Mouse (Mus musculus) CH12.LX (cell line): Measurements from ENCODE around the gene Capza2. TPM values are rescaled to one million over a fixed set of nuclear protein-coding genes. Genes with fewer than 3 reads are reported as not detected.

ENCODE experiments used
- DNase-seq: peaks from one replicate; pipeline ENCODE4 v3.0.0-alpha.2; 2013; ENCODE audit errors: extremely low read depth
- H3K27ac ChIP-seq: 2 replicates; pipeline ENCODE4 v1.5.1; 2012; ENCODE audit warnings: low read depth, mild to moderate bottlenecking, control low read depth, moderate library complexity; ENCODE audit not compliant: insufficient read depth
- H3K27me3 ChIP-seq: replicated peaks from 2 replicates; pipeline ENCODE3; 2012; ENCODE audit warnings: inconsistent platforms
- H3K36me3 ChIP-seq, 2 experiments: replicated peaks in 1 of 2; 2 replicates each; pipeline versions ENCODE3 to v1.6.1; 2012; ENCODE audit warnings: inconsistent platforms in 1 of 2, low read length in 1 of 2, mild to moderate bottlenecking in 1 of 2, mixed read lengths in 1 of 2, moderate library complexity in 1 of 2; ENCODE audit not compliant: control insufficient read depth in 1 of 2, insufficient read depth in 1 of 2
- H3K4me1 ChIP-seq, 2 experiments: 2 replicates each; pipeline ENCODE4 v1.6.1; 2012; ENCODE audit warnings: inconsistent platforms in 1 of 2, moderate library complexity in 1 of 2; ENCODE audit not compliant: insufficient read depth in 2 of 2, control insufficient read depth in 1 of 2
- H3K4me2 ChIP-seq: 2 replicates; pipeline ENCODE4 v1.6.1; 2012; ENCODE audit warnings: low read depth, mild to moderate bottlenecking, control low read depth; ENCODE audit not compliant: poor library complexity, insufficient read depth, severe bottlenecking
- H3K4me3 ChIP-seq, 3 experiments: fragments of 150-350 bp in 1 of 3; sonication (generic) in 1 of 3; replicated peaks in 1 of 3; 2 replicates each; pipeline versions ENCODE3 to v1.5.1; 2011 to 2012; ENCODE audit warnings: low read depth in 2 of 3, low read length in 2 of 3, mild to moderate bottlenecking in 2 of 3, moderate library complexity in 2 of 3, control low read depth in 1 of 3, improper control_type of control experiment in 1 of 3, inconsistent platforms in 1 of 3, mixed read lengths in 1 of 3; ENCODE audit not compliant: poor library complexity in 1 of 3
- H3K79me2 ChIP-seq: replicated peaks from 2 replicates; pipeline ENCODE4 v1.6.1; 2012; ENCODE audit warnings: mild to moderate bottlenecking, moderate library complexity; ENCODE audit not compliant: control insufficient read depth, poor library complexity, insufficient read depth, severe bottlenecking; ENCODE audit errors: extremely low read depth
- H3K9ac ChIP-seq: 2 replicates; pipeline ENCODE4 v1.6.1; 2012; ENCODE audit warnings: low read depth, mild to moderate bottlenecking, control low read depth, moderate library complexity; ENCODE audit not compliant: insufficient read depth
- H3K9me3 ChIP-seq: replicated peaks from 2 replicates; pipeline ENCODE3; 2012; ENCODE audit warnings: low read length, inconsistent platforms, mixed read lengths
- CHD1 ChIP-seq: IDR thresholded peaks from 2 replicates; pipeline ENCODE4 v1.6.1; 2012; ENCODE audit warnings: low read depth, low read length, improper control_type of control experiment, inconsistent platforms
- CHD2 ChIP-seq: IDR thresholded peaks from 2 replicates; pipeline ENCODE4 v1.6.1; 2011; ENCODE audit warnings: low read length, improper control_type of control experiment
- CTCF ChIP-seq, 2 experiments: IDR thresholded peaks in 1 of 2; conservative IDR thresholded peaks in 1 of 2; 2 replicates each; pipeline ENCODE4 v1.5.1; 2011 to 2012; ENCODE audit warnings: low read depth in 2 of 2, low read length in 2 of 2, improper control_type of control experiment in 1 of 2, inconsistent platforms in 1 of 2, mild to moderate bottlenecking in 1 of 2, moderate library complexity in 1 of 2
- ELF1 ChIP-seq: IDR thresholded peaks from 2 replicates; pipeline ENCODE4 v1.6.1; 2014; ENCODE audit warnings: low read depth, mild to moderate bottlenecking, inconsistent platforms, low read length, improper control_type of control experiment
- ETS1 ChIP-seq: conservative IDR thresholded peaks from 2 replicates; pipeline ENCODE4 v1.6.1; 2012; ENCODE audit warnings: low read depth, mild to moderate bottlenecking, inconsistent platforms, low read length, improper control_type of control experiment, moderate library complexity
- HCFC1 ChIP-seq: IDR thresholded peaks from 2 replicates; pipeline ENCODE4 v1.6.1; 2012; ENCODE audit warnings: low read depth, mild to moderate bottlenecking, inconsistent platforms, low read length, improper control_type of control experiment
- IRF4 ChIP-seq: IDR thresholded peaks from 2 replicates; pipeline ENCODE4 v1.6.1; 2014; ENCODE audit warnings: low read depth, mild to moderate bottlenecking, inconsistent platforms, low read length, improper control_type of control experiment
- JUN ChIP-seq: IDR thresholded peaks from 2 replicates; pipeline ENCODE4 v1.6.1; 2011; ENCODE audit warnings: low read depth, mild to moderate bottlenecking, low read length, improper control_type of control experiment, moderate library complexity; ENCODE audit not compliant: insufficient read depth
- JUND ChIP-seq: conservative IDR thresholded peaks from 2 replicates; pipeline ENCODE4 v1.6.1; 2011; ENCODE audit warnings: low read depth, low read length, improper control_type of control experiment
- KAT2A ChIP-seq: IDR thresholded peaks from 2 replicates; pipeline ENCODE4 v1.6.1; 2012; ENCODE audit warnings: low read length, improper control_type of control experiment, inconsistent platforms; ENCODE audit not compliant: insufficient replicate concordance
- MAX ChIP-seq: IDR thresholded peaks from 2 replicates; pipeline ENCODE4 v1.6.1; 2011; ENCODE audit warnings: low read length, improper control_type of control experiment
- MAZ ChIP-seq: IDR thresholded peaks from 2 replicates; pipeline ENCODE4 v1.6.1; 2012; ENCODE audit warnings: low read depth, mild to moderate bottlenecking, inconsistent platforms, low read length, improper control_type of control experiment, moderate library complexity
- MEF2A ChIP-seq: IDR thresholded peaks from 2 replicates; pipeline ENCODE4 v1.6.1; 2014; ENCODE audit warnings: low read depth, mild to moderate bottlenecking, inconsistent platforms, low read length, improper control_type of control experiment, borderline replicate concordance
- NELFE ChIP-seq: IDR thresholded peaks from 2 replicates; pipeline ENCODE4 v1.6.1; 2011; ENCODE audit warnings: low read depth, low read length, improper control_type of control experiment
- NRF1 ChIP-seq: IDR thresholded peaks from 2 replicates; pipeline ENCODE4 v1.6.1; 2014; ENCODE audit warnings: low read depth, mild to moderate bottlenecking, inconsistent platforms, low read length, improper control_type of control experiment, moderate library complexity
- PAX5 ChIP-seq: IDR thresholded peaks from 2 replicates; pipeline ENCODE4 v1.6.1; 2012; ENCODE audit warnings: low read length, inconsistent platforms, mixed read lengths
- POLR2A ChIP-seq: IDR thresholded peaks from 2 replicates; pipeline ENCODE4 v1.6.1; 2011; ENCODE audit warnings: low read depth, mild to moderate bottlenecking, improper control_type of control experiment, low read length
- POLR2AphosphoS2 ChIP-seq: IDR thresholded peaks from 2 replicates; pipeline ENCODE4 v1.6.1; 2011; ENCODE audit warnings: low read depth, low read length, improper control_type of control experiment
- RCOR1 ChIP-seq: conservative IDR thresholded peaks from 2 replicates; pipeline ENCODE4 v1.6.1; 2012; ENCODE audit warnings: low read depth, mild to moderate bottlenecking, inconsistent platforms, low read length, improper control_type of control experiment
- SIN3A ChIP-seq: IDR thresholded peaks from 2 replicates; pipeline ENCODE4 v1.6.1; 2012; ENCODE audit warnings: low read length, improper control_type of control experiment, inconsistent platforms
- SMC3 ChIP-seq: IDR thresholded peaks from 2 replicates; pipeline ENCODE4 v1.6.1; 2011; ENCODE audit warnings: low read depth, low read length, improper control_type of control experiment
- TBP ChIP-seq: conservative IDR thresholded peaks from 2 replicates; pipeline ENCODE4 v1.6.1; 2011; ENCODE audit warnings: low read depth, low read length, improper control_type of control experiment
- UBTF ChIP-seq: IDR thresholded peaks from 2 replicates; pipeline ENCODE4 v1.6.1; 2012; ENCODE audit warnings: low read depth, mild to moderate bottlenecking, inconsistent platforms, low read length, improper control_type of control experiment, moderate library complexity
- USF1 ChIP-seq: IDR thresholded peaks from 2 replicates; pipeline ENCODE4 v1.6.1; 2014; ENCODE audit warnings: low read depth, mild to moderate bottlenecking, inconsistent platforms, low read length, improper control_type of control experiment
- ZC3H11A ChIP-seq: IDR thresholded peaks from 2 replicates; pipeline ENCODE4 v1.6.1; 2012; ENCODE audit warnings: low read depth, mild to moderate bottlenecking, inconsistent platforms, low read length, improper control_type of control experiment
- ZKSCAN1 ChIP-seq: IDR thresholded peaks from 2 replicates; pipeline ENCODE4 v1.6.1; 2012; ENCODE audit warnings: low read depth, inconsistent platforms, low read length, improper control_type of control experiment, borderline replicate concordance
- ZMIZ1 ChIP-seq: IDR thresholded peaks from 2 replicates; pipeline ENCODE4 v1.6.1; 2012; ENCODE audit warnings: low read depth, mild to moderate bottlenecking, inconsistent platforms, low read length, improper control_type of control experiment
- ZNF384 ChIP-seq: IDR thresholded peaks from 2 replicates; pipeline ENCODE4 v1.6.1; 2012; ENCODE audit warnings: low read depth, low read length, improper control_type of control experiment, inconsistent platforms
- dilution Hi-C: fragments of 300-500 bp; cut with MboI; formaldehyde crosslinking; loops from 2 replicates; pipeline ENCODE4 v1.14.3; 2020; ENCODE audit warnings: low sequenced_read_pairs; ENCODE audit not compliant: extremely low pct_unique_long_range_greater_than_20kb, extremely low pct_ligation_motif_present
- in situ Hi-C: fragments of 300-500 bp; cut with MboI; formaldehyde crosslinking; loops from 3 replicates; pipeline ENCODE4 v1.14.3; 2019; ENCODE audit warnings: low sequenced_read_pairs, low pct_ligation_motif_present, low pct_unique_long_range_greater_than_20kb, mixed read lengths
- polyA plus RNA-seq: library from polyadenylated mRNA; unstranded; fragments of >175 nt; gene quantifications from 2 replicates; pipeline ENCODE4 v1.2.1, GENCODE M21; 2012; ENCODE audit warnings: low read depth; ENCODE audit not compliant: insufficient read length
- total RNA-seq, 2 experiments: library from RNA; depleted of rRNA; stranded (reverse); fragments of 300-350 nt in 1 of 2; fragments of >200 nt in 1 of 2; gene quantifications; 2 replicates each; pipeline ENCODE4 v1.2.3; 2012 to 2014

Capza2 gene
- total and polyA plus RNA-seq, 3 experiments, result 64.9 to 277 (median 171) TPM

GRCm38 (mm10) chr6:17612652-17613051, 23.4 kb upstream of the Capza2 start:
- Histone ChIP-seq H3K27ac (no peak overlapping the region), H3K36me3 (no peaks in the 10 kb centered on the region), H3K27me3 (no peaks in the 10 kb centered on the region), H3K9me3 (no peaks in the 10 kb centered on the region), H3K9ac (no peak overlapping the region), H3K4me3 (no peak overlapping the region), H3K4me1 (peaks cover 5 to 26% of the 10 kb centered on the region in 2 experiments), H3K4me2 (no peak overlapping the region), H3K79me2 (no peaks in the 10 kb centered on the region)
- dilution Hi-C loops (no loop called here), in situ Hi-C loops (no loop called here)
- no peak for DNase-seq
- no peak for TF ChIP-seq KAT2A
- no peak for TF ChIP-seq POLR2AphosphoS2
- no peak for TF ChIP-seq JUN
- no peak for TF ChIP-seq IRF4
- TF ChIP-seq TBP, result no peak
- no peak for TF ChIP-seq HCFC1
- TF ChIP-seq ZC3H11A, result no peak
- TF ChIP-seq MAX, result no peak
- no peak for TF ChIP-seq ETS1
- TF ChIP-seq POLR2A, result no peak
- TF ChIP-seq NRF1, result no peak
- no peak for TF ChIP-seq CTCF (conservative IDR thresholded peaks at IDR 0.05 in 1 of 2, IDR thresholded peaks at IDR 0.05 in 1 of 2; ENCODE audit: low read depth in 2 of 2, low read length in 2 of 2)
- TF ChIP-seq ZNF384, result no peak
- TF ChIP-seq MAZ, result no peak
- TF ChIP-seq RCOR1, result no peak
- no peak for TF ChIP-seq SIN3A
- no peak for TF ChIP-seq NELFE
- TF ChIP-seq USF1, result no peak
- no peak for TF ChIP-seq JUND
- TF ChIP-seq CHD1, result no peak

- Histone ChIP-seq H3K9me3 (no peaks in the 10 kb centered on the region), H3K79me2 (no peaks in the 10 kb centered on the region), H3K27ac (no peak overlapping the region), H3K27me3 (no peaks in the 10 kb centered on the region), H3K9ac (no peak overlapping the region), H3K4me1 (peaks cover 0 to 4% of the 10 kb centered on the region in 2 experiments; a peak in 1 of 4 replicates), H3K4me2 (no peak overlapping the region), H3K36me3 (no peaks in the 10 kb centered on the region), H3K4me3 (no peak overlapping the region)
- TF ChIP-seq SMC3, result no peak
- TF ChIP-seq MAX, result no peak
- no peak for TF ChIP-seq ZKSCAN1
- no peak for TF ChIP-seq NELFE
- no peak for TF ChIP-seq RCOR1
- no peak for TF ChIP-seq CHD2
- TF ChIP-seq UBTF, result no peak
- TF ChIP-seq PAX5, result no peak
- TF ChIP-seq MEF2A, result no peak
- TF ChIP-seq ETS1, result no peak
- TF ChIP-seq POLR2A, result no peak
- no peak for TF ChIP-seq ZMIZ1
- TF ChIP-seq ELF1, result no peak
- TF ChIP-seq POLR2AphosphoS2, result no peak
- dilution Hi-C loops, result no loop called here
- in situ Hi-C loops, result no loop called here
- no peak for DNase-seq
These were observed 15.2 kb upstream of the Capza2 start for GRCm38 (mm10) chr6:17620823-17621222.
